Mouse (Mus musculus) gastrocnemius, adult 8-10 months (tissue): ENCODE results near the gene Fam20a. TPM values are rescaled to one million over a fixed set of nuclear protein-coding genes. Genes with fewer than 3 reads are reported as not detected.

Experiments used
- DNase-seq, 2 experiments: peaks; one replicate each; pipeline ENCODE4 v3.0.0; 2022; ENCODE audit warnings: low spot score in 2 of 2
- total RNA-seq, 4 experiments: library from RNA; stranded (reverse); gene quantifications; 2 replicates each; pipeline ENCODE4 v1.2.4; 2022

Fam20a gene
- total RNA-seq, 4 experiments from 2014 or later: 0.87 to 1.7 (median 1.2) TPM

GRCm38 (mm10) chr11:109716981-109717380 is 5.1 kb downstream of the Fam20a start:
- DNase-seq: no peak

GRCm38 (mm10) chr11:109715311-109715781 is 6.7 kb downstream of the Fam20a start:
- DNase-seq: no peak

- no peak for DNase-seq
Measured at GRCm38 (mm10) chr11:109714341-109715247, 7.5 kb downstream of the Fam20a start.

- no peak for DNase-seq
Measured at GRCm38 (mm10) chr11:109709501-109709900, 12.6 kb downstream of the Fam20a start.

- no peak for DNase-seq
Measured at GRCm38 (mm10) chr11:109708786-109709185, 13.3 kb downstream of the Fam20a start.

- no peak for DNase-seq
Measured at GRCm38 (mm10) chr11:109707442-109707841, 14.6 kb downstream of the Fam20a start.

GRCm38 (mm10) chr11:109706586-109706985 is 15.5 kb downstream of the Fam20a start:
- DNase-seq: no peak

GRCm38 (mm10) chr11:109706055-109706412 is 16.0 kb downstream of the Fam20a start:
- DNase-seq: no peak

GRCm38 (mm10) chr11:109705336-109706054 is 16.6 kb downstream of the Fam20a start:
- no peak for DNase-seq

- DNase-seq: no peak
Measured at GRCm38 (mm10) chr11:109704311-109705205, 17.5 kb downstream of the Fam20a start.

GRCm38 (mm10) chr11:109703845-109704244 is 18.2 kb downstream of the Fam20a start:
- DNase-seq: no peak

GRCm38 (mm10) chr11:109702031-109702815 is 19.9 kb downstream of the Fam20a start:
- DNase-seq: no peak

GRCm38 (mm10) chr11:109700761-109701160 is 21.3 kb downstream of the Fam20a start:
- DNase-seq: no peak

- DNase-seq: no peak
Measured at GRCm38 (mm10) chr11:109699784-109700183, 22.3 kb downstream of the Fam20a start.

- no peak for DNase-seq
Measured at GRCm38 (mm10) chr11:109698740-109699139, 23.3 kb downstream of the Fam20a start.

- no peak for DNase-seq
Measured at GRCm38 (mm10) chr11:109697089-109697643, 24.9 kb downstream of the Fam20a start.

- no peak for DNase-seq
Measured at GRCm38 (mm10) chr11:109696519-109696918, 25.6 kb downstream of the Fam20a start.

GRCm38 (mm10) chr11:109692737-109693136 is 29.3 kb downstream of the Fam20a start:
- DNase-seq: peak in 1 of 2 experiments; percentile 50

- no peak for DNase-seq
Measured at GRCm38 (mm10) chr11:109689539-109689938, 32.5 kb downstream of the Fam20a start.

- DNase-seq: no peak
Measured at GRCm38 (mm10) chr11:109682221-109682620, 39.9 kb downstream of the Fam20a start.
